Mouse (Mus musculus) megakaryocyte, adult 5-6 weeks (primary cell): Measurements from ENCODE around the gene Acp2. TPM values are rescaled to one million over a fixed set of nuclear protein-coding genes. Genes with fewer than 3 reads are reported as not detected.

ENCODE experiments used
- ATAC-seq: 2 replicates; pipeline ENCODE4 v1.8.0; 2016; ENCODE audit warnings: mild to moderate bottlenecking, inconsistent platforms; ENCODE audit not compliant: poor library complexity, severe bottlenecking
- total RNA-seq, 2 experiments: library from RNA; stranded (forward) in 1 of 2; stranded (reverse) in 1 of 2; fragments of 153-499, 151-499 nt in 1 of 2; fragments of 221-1000, 200-1000 nt in 1 of 2; gene quantifications; 2 replicates each; pipeline versions ENCODE4 v1.2.3 to v1.2.4; 2015 to 2017

Gene Acp2
- total RNA-seq (2015) (7.1 and 8.4 TPM in 2 replicates), total RNA-seq (2017) (8.0 and 9.0 TPM in 2 replicates)

DNA sequence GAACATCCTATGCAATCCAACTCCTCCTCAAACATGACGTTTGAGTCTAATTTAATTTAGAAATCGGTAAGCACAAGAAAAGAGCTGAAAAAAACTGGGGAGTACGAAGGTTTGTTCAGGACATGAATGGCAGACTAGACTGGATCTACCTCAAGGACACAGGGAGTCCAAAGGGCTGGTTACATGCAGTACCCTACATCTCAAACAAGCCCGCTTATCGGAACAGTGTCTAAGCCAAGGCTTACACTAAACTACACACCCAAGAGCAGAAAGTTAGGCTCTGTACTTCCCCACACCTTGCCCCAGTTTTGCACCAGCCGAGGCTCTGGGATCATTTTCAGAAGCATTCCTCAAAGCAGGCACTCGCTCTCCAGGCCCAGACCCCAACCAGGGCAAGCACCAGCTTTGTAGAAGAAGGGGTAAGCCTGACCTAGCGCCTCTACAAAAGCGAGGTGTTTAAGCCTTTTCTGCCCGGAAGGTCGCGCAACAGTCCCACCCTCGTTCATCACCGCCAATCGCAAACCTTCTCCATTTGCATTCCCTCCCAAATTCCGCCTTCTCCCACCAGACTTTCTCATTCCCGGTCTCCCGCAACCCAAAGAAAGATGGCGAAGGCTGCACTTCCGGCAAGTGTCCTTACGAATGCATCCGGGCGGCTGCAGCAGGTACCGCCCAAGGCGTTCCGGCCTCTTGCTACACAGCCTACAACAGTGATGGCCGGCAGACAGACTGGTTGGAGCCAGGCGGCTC lies at the start of gene Acp2, which contains the start of gene Nr1h3:
Acp2 (plus strand) TSS at position 664 of the 750 bp plus-strand sequence.
Nr1h3 (minus strand) TSS at position 613 of the 750 bp plus-strand sequence.
- peak; percentile 98 for ATAC-seq

DNA sequence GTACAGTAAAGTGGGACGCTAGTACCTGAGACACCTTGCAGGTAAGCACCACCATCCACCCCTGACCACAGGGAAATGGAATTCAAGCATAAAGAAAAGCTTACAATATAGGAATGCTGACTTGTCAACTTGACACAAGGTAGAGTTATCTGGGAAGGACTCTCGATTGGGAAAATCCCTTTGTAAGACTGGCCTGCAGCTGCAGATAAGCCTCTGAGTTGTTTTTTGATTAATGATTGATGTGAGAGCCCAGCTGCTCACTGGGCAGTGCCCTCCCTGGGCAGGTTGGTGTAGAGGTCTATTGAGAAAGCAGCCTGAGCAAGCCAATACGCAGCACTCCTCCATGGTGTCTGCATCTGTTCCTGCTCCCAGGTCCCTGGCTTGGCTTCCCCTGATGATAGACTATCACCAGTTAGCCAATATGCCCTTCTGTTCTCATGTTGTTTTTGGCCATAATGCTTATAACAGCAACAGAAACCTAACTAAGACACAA lies 49.8 kb upstream of the Acp2 start:
- ATAC-seq, result no peak

DNA sequence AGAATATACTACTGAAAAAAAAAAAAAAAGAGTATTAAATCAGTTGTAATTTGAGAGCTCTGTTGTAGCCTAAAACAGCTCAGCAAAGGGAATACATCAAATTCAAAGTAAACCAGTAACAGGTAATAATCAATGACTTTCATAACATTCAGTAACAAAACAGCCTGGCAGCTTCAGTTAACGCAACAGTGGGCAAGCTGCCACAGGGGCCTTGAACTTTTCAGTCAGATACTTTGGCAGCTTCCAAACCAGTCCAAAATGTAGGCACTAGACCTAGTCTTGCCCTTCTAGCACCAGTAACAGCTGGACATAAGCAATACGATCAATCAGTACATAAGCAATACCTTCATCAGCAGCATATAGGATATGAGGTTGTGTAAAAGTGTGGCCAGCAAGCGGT lies 48.6 kb upstream of the Acp2 start:
- no peak for ATAC-seq

DNA sequence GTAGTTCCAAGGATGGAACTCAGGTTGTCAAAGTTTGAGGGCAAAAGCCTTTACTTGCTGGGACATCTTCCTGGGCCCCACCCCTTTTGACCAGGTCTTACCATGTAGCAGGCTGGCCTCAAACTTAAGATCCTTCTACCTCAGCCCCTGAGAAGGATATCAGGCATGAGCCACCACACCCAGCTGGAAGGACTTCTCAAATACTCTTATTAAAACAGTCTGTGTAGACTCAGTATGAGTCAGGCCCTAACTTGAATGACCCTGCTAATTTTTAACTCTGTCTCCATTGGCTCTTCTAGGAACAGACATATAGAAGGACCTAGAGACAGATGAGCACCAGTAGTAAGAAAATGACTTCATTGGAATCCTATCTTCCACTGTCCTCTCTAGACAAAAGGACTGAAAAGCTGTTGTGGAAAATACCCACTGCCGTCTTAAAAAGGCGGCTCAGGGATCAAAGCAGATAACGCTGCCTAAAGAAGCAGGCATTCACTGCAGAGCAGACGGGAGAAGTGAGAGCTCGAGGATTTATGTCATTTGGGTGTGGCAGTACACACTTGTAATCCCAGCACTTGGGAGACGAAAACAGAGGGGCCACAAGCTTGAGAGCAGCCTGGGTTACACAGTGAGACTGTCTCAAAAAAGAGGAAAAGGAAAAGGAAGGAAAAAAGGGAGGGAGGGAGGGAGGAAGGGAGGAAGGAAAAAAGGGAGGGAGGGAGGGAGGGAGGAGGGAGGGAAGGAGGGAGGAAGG lies 45.5 kb upstream of the Acp2 start:
- ATAC-seq, result no peak

DNA sequence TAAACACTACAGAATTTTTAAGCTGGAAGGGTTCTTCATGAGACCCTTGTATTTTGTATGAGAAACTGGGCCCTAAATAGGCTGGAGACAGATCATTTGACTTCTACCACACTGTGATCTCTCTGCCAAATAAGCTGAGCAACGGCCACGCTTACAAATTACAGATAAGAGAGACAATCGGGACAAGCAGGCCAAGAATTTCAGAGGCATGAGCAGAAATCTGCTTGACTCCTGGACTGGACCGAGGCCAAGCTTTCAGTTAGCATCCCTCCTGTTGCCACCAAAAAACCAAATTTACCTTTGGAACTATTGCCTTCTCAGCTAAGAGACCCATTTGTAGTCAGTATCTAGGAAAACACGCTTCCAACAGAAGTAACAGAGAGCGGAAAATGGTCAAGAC lies 42.1 kb upstream of the Acp2 start:
- ATAC-seq, result no peak

DNA sequence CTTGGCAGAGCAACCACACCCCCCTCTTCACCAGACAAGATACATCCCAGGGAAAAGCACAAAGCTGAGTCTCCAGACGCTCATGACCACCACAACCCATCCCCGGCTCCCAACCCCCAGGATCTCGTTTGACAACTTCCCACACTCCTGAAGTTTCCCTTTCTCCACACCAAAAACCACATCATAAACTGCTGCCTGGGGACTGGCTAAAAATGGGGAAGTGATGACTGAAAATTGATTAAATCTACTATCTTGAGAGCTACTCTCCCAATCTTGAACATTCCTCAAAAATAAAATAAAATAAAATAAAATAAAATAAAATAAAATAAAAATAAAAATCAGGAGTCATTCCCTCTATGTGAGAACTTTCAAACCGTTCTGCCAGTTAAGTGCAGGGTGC lies 39.7 kb upstream of the Acp2 start:
- no peak for ATAC-seq

DNA sequence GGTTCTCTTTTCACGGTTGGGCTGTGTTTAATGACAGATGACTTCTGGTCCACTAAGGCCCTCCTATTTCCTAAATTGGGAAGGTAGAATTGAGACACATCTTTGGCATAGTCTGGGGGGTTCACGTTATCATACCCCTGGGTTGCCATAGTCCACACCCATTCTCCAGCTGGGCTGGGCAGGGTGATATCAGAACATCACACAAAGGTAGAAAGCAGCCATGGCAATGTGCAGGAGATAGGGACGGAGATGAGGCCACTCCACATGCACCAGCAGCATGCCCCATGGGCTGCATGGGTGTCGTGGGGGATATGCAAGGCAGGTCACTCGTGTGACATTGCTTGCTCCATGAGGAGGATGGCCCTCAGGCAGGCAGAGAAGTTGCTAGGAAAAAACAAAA lies 39.2 kb upstream of the Acp2 start:
- no peak for ATAC-seq

DNA sequence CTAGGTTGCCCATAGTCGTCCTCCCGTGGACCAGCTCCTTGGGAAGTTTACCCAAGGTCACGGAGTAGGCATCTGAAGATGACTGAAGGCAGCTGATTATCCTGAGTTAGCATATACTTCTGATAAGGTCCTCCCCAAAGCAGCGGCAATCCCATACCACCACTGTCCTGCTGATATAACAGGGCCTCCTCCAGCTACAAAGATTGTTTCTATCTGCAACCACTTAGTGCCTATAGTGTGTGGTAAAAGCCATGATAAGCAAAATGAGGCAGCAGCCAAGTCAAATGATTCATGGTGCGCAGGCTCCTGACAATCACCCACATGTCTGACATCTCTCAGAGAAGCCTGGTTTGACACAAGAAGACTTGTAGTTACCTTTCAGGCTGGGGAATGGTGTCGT lies 37.7 kb upstream of the Acp2 start:
- ATAC-seq, result no peak

DNA sequence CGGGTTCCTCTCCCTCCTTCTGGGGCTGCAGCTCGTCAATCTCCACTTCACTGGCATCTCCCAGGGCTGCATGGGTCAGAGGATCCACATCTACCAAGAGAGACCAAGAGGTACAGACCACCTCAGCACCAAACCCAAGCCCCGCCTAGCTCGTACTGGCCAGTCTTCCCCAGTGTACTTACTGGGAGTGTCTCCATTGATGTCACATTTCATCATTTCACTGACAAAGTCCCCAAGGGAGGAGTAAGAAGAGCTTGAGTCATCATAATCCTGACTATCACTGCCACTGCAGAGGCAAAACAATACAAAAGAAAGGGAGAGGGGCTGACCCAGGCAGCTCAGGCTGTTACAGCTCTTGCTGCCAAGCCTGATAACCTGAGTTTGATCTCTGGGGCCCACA lies 35.1 kb upstream of the Acp2 start:
- no peak for ATAC-seq

DNA sequence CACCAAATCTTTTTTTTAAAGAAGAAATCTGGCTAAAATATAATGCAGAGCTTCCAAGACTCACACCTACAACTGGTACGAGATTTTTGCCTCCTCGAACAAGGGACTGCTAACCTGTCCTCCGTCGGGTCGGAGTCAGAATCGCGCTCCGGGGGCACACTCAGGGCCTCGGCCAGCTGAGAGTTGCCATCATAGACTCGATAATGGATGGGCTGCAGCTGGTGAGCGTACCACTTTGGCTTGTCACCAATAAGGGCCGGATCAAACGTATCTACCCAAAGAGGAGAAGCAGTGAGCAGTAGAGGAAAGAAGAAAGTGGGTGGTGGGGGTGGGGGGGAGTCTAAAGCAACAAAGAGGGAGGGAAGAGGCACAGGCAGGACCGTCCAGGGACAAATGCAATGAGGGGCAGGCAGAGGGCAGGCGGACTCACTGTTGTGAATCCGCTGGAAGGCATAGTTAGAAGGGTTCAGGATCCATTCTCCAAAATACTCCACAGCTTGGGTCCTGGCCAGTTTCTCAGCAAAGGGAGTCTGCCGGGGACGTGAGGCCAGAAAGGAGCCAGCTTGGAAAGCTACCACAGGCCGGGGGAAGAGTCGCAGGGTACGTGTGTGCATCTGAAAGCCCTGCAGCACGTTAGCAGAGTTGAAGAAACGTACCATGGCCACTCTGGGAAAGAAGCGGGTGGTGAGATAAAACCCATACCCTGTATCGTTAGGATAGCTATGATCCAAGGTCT lies 32.9 kb upstream of the Acp2 start:
- no peak for ATAC-seq

DNA sequence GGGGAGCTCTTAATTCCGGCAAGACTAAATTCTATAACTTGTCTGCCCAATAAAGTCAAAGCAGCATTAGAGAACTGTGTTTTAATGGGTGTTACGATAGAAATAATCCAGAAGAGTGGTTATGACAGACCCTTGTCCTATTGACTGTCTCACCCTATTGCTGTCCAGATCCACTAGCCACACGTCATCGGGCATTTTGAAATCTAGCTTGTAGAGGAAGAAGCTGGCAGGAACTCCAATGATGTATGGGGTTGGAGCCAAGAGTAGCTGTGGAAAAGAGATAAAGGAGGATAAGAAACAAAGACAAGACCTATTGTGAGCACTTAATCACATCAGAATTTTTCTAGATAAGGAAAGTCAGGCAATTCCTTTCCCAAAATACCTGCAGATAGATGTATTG lies 27.2 kb upstream of the Acp2 start:
- ATAC-seq, result no peak

DNA sequence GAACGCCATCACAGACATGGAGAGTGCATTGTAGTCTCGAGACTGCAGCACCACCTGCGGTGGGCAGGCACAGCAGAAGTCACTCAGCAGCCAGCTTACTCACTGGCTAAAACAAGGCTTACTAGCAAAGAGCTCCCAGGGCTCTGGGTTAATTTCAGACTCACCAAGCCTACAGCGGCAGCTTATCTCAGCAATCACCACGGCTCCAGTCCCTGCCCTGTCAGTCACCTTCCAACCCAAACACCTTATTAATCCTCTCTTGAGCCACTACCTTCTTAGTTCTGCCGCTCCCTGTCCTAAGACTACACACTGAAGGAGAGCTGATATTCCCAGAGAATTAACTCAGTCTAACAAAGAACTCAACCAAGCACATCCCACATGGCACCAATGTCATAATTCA lies 26.5 kb upstream of the Acp2 start:
- no peak for ATAC-seq

DNA sequence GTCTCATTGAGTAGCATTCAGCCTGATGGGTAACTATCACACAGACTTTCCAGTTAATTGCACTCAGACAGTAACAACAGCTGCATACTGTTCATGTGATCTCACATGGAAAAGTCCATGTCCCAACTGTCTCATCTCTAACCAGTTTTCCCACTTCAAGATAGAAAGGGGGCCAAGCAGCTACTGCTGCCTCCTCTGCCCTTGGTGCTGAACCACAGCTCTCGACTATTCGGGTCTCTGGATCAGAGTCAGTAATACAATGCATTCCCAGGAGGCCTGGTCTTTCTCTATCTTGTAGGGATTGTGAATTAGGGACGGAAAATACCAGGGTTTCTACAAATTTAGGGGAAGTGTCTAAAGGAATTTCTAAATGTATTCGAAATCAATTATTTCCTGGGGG lies 22.9 kb upstream of the Acp2 start:
- ATAC-seq, result no peak

DNA sequence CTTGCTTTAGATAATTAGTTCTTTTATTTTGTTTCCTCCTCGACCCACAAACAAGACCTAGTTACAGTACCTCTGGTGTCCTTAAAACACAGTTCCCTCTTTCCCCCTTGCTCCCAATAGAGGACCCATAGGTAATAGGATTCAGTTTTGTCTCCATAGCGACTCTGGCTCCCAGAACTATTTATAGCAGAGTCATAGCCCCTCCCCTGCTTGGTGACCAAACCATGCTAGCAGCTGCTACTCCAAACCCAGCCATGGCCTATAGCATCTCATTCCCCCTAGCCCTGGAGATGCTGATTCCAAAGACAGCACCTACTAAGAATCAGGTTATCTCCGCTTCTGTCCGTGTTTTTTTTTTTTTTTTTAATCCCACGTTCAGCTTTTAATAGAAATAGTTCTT lies 22.0 kb upstream of the Acp2 start:
- ATAC-seq, result no peak

DNA sequence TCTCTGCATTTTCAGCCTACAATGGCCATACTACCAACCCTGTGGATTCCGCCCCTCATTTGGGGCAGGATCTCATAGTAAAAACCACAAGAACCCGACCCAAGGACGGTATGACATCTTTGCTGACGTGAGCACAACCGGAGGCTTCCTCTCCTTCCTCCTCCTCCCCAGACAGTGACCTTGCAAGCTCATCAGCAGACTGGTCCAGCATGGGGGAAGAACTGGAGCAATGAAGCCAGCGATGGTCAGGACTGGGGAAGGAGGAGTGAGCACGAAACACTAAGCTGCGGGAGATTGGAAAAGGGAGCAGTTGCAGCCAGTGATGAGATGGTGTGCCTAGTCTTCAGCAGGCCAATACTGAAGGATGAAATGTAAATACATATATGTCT lies 20.7 kb upstream of the Acp2 start:
- ATAC-seq, result peak; percentile 20; the same call in 1 of the 2 replicates

DNA sequence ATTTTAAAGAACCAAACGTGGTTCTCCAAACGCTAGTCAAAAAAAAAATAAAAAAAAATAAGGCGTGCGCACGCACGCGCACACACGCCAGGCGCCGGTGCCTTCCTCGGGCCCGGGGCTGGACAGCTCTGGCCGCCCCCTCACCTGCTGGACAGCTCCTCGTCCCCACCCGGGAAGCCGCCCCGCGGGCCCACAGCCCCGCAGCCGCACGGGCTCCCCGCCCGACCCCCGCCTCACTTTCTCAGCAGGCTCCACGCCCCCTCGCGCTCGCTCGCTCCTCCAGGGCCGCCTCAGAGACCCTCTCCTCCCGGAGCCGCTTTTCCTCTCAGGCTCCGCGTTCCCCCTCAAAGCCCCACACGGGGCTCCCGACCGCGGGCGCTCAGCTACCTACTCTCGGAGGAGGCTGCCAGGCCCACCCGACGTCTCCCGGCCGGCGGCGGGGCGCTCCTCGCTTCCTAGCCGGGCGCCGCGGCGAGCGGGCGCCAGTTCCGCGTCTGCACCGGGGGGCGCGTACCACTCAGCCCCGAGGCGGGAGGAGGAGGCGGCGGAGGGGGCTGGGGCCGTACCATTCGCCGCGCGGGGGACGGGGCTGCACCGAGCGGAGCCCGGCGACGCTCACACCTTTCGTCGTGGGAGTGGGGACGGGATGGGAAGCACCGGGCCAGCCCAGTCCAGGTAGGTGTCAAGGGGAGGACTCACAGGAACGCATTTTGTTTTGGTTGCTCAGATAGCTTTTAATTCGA lies 20.1 kb upstream of the Acp2 start:
- peak; percentile 61 for ATAC-seq

DNA sequence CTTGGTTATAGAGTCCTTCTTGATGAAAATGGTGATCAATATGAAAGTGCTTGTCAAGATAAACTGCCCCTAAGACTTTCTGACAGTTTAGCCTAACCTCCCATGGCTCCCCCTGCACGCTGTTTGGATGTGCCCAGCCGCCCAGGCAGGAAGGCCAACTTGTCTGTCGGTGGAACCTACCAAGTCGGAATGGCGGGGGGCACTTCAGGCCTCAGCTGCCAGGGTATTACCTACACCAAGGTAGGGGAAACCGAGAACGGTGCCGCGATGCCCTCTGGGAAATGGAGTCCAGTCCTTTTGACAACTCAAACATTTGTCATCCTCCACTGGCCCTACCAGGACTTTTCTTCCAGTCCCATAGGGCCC lies 19.6 kb upstream of the Acp2 start:
- peak; percentile 89 for ATAC-seq

DNA sequence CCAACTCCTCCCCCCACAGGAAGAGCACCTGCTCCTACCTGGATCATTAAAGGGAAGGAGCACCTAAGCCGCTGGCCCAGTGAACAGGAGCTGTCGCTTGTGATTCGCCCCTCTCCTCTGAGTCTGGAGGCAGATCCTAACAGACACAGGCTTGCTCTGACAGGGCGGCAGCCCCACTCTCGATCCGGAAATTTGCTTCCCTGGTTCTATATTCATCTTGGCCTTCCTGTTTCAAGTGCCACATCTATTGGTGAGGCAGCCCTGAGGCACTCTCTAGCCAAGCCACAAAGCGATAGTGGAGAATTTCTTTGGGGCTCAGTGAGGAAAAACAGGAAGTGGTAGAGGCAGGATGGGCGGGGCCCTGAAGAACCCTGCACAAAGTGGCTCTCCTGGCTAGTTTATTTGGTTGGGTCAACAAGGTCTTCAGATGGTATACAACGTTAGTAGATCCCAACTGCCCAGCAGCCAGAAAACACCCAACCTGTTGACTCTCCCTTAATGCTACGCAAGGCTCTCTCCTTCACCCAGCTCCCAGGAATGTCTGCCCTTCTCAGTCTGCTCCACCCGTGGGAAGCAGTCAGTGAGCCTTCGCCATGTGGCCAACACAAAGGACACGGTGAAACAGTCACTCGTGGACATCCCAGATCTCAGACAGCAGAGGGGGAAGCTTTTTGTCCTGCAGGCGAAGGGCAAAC lies 18.8 kb upstream of the Acp2 start, which contains the start of gene Madd:
Madd (minus strand) TSS at position 127 of the 695 bp plus-strand sequence.
- peak; percentile 70 for ATAC-seq

DNA sequence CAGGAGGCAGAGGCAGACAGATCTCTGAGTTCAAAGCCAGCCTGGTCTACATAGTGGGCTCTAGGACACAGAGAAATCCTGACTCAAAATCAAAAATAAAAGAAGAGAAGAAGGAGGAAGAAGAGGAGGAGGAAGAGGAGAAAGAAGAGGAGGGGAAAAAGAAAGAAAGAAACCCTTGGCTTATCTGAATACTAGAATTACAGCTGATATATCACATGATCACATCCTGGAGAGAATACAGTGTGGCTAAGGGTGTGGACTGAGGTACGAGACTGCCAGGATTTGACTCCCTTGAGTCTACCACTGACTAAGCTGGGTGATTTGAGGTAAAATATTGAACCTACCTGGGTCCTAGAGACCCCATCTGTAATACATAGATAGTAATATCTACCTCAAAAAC lies 16.5 kb upstream of the Acp2 start:
- ATAC-seq, result no peak

DNA sequence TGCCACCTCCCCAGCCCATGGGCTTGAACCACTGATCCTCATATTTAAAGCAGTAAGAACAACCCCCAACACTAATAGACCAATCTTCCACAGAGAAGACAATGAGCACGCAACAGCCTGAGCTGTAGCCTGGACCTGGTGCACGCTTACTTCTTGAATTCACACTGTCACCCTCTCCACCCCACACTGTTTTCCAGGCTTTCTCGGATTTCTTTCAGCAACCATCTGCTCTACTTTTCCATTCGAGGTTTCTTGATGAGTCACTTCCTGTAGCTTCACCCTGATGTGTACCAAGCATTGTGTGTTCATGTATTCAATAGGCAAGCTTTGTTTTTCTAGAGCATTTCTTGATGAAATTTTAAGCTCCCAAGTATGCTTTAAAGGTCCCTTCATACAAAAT lies 15.3 kb upstream of the Acp2 start:
- no peak for ATAC-seq
